Mouse (Mus musculus): Measurements from ENCODE around the gene Bahd1.

DNA sequence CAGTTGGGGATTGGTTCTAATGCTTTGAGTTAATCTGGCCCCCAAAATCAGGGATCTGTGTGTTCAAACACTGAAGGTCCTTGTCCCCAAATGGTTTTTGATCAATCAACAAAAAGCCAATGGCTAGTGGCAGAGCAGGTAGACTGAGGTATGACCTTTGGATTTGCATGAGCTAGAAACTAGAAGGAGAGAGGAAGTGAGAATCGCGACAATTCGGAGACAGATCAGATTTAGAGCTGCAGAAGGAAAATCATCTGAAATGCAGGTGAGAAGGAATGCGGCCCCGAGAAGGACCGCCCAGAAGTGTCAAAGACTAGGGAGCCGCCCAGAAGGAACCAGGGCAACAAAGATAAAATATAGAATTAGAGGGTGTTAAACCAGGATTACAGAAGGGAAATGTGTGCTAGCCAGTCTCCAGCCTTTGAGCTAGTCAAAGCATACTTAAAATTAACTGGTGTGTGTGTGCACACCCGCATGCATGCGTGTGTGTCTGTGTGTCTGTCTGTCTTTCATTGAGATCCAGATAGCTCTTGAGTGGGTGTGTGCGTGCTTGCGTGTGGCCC lies 69.5 kb downstream of the Bahd1 start:
- TF ChIP-seq GATA1 (IDR thresholded peaks at IDR 0.05; ENCODE audit: low read length) (no peak), TAL1 (IDR thresholded peaks at IDR 0.05; ENCODE audit: low read length) (no peak)

All from erythroblast, embryonic 14.5 days (primary cell).